Mouse (Mus musculus): ENCODE results near the gene Syne2.

Gene Syne2

GRCm38 (mm10) chr12:76016123-76017101 lies 198.5 kb downstream of the Syne2 start:
- DNase-seq (ENCODE audit: extremely low read depth, insufficient read length, low spot score) = peak; percentile 52

- DNase-seq (ENCODE audit: extremely low read depth, insufficient read length, low spot score) = no peak
Measured at GRCm38 (mm10) chr12:76018640-76019039, 200.7 kb downstream of the Syne2 start.

- DNase-seq (ENCODE audit: extremely low read depth, insufficient read length, low spot score) = no peak
Measured at GRCm38 (mm10) chr12:76042301-76042700, 224.4 kb downstream of the Syne2 start.

- DNase-seq (ENCODE audit: extremely low read depth, insufficient read length, low spot score) = no peak
Measured at GRCm38 (mm10) chr12:76046561-76046960, 228.6 kb downstream of the Syne2 start.

GRCm38 (mm10) chr12:76047921-76048320 lies 230.0 kb downstream of the Syne2 start:
- DNase-seq (ENCODE audit: extremely low read depth, insufficient read length, low spot score) = no peak

GRCm38 (mm10) chr12:76048672-76049071 lies 230.7 kb downstream of the Syne2 start:
- DNase-seq (ENCODE audit: extremely low read depth, insufficient read length, low spot score) = no peak

GRCm38 (mm10) chr12:76049343-76049742 lies 231.4 kb downstream of the Syne2 start:
- no peak for DNase-seq (ENCODE audit: extremely low read depth, insufficient read length, low spot score)

- DNase-seq (ENCODE audit: extremely low read depth, insufficient read length, low spot score) = no peak
Measured at GRCm38 (mm10) chr12:76051879-76052278, 233.9 kb downstream of the Syne2 start.

GRCm38 (mm10) chr12:76054653-76055052 lies 236.7 kb downstream of the Syne2 start:
- no peak for DNase-seq (ENCODE audit: extremely low read depth, insufficient read length, low spot score)

GRCm38 (mm10) chr12:76063001-76063400 lies 245.1 kb downstream of the Syne2 start:
- DNase-seq (ENCODE audit: extremely low read depth, insufficient read length, low spot score) = no peak

- no peak for DNase-seq (ENCODE audit: extremely low read depth, insufficient read length, low spot score)
Measured at GRCm38 (mm10) chr12:76070386-76070785, 252.5 kb downstream of the Syne2 start.

GRCm38 (mm10) chr12:76071935-76072849 lies 254.3 kb downstream of the Syne2 start:
- DNase-seq (ENCODE audit: extremely low read depth, insufficient read length, low spot score) = no peak

GRCm38 (mm10) chr12:76073066-76073826 lies 255.3 kb downstream of the Syne2 start:
- DNase-seq (ENCODE audit: extremely low read depth, insufficient read length, low spot score) = no peak

GRCm38 (mm10) chr12:76073981-76074380 lies 256.0 kb downstream of the Syne2 start:
- no peak for DNase-seq (ENCODE audit: extremely low read depth, insufficient read length, low spot score)

GRCm38 (mm10) chr12:76080876-76081556 lies 263.1 kb downstream of the Syne2 start:
- no peak for DNase-seq (ENCODE audit: extremely low read depth, insufficient read length, low spot score)

GRCm38 (mm10) chr12:76081557-76082211 lies 263.8 kb downstream of the Syne2 start:
- DNase-seq (ENCODE audit: extremely low read depth, insufficient read length, low spot score) = no peak

GRCm38 (mm10) chr12:76085066-76085465 lies 267.1 kb downstream of the Syne2 start:
- DNase-seq (ENCODE audit: extremely low read depth, insufficient read length, low spot score) = peak; percentile 38

GRCm38 (mm10) chr12:76085956-76086905 lies 268.3 kb downstream of the Syne2 start:
- DNase-seq (ENCODE audit: extremely low read depth, insufficient read length, low spot score) = no peak

Data from 3134 (cell line).